Comparison of ENCODE assay signal across 26 mouse cellular contexts in genomic region chr17:27580392-27581068, GRCm38 (mm10). TPM values are rescaled to one million over a fixed set of nuclear protein-coding genes. Genes with fewer than 3 reads are reported as not detected.
DNase-seq lines count a peak whose midpoint lies in the region; ATAC-seq lines count a peak whose summit lies in the region.
"Had no signal": no experiment of that assay in that cellular context is flagged by ENCODE, and none has a peak within 500 bp of the region (broad histone marks: within the 10 kb centered on the region; RNA-seq: fewer than 3 reads in every experiment).

No protein-coding gene starts in this region.

- H3K4me2 ChIP-seq in liver, embryonic 12.5 days, result peak overlapping the region; percentile 29
- H3K4me2 ChIP-seq: embryonic facial prominence, embryonic 15.5 days; lung, embryonic 14.5 days; midbrain, embryonic 13.5 days; neural tube, embryonic 15.5 days; stomach, embryonic 15.5 days had no signal

- H3K27me3 ChIP-seq in liver, embryonic 12.5 days (replicated peaks), result no peaks in the 10 kb centered on the region
- H3K27me3 ChIP-seq: embryonic facial prominence, embryonic 15.5 days; midbrain, embryonic 13.5 days; neural tube, embryonic 15.5 days; stomach, embryonic 15.5 days had no signal

- DNase-seq in heart, adult 11 months, result peak; percentile 90
- no peak for DNase-seq in heart, postnatal 4 days
- peak; percentile 23 for DNase-seq in right cerebral cortex, postnatal 25 days
- DNase-seq in right cerebral cortex, postnatal 4 days, result no peak
- no peak for DNase-seq in adipocyte (ENCODE audit: low spot score)
- DNase-seq: adrenal gland, adult 8-10 months; embryo, embryonic 11 days; gastrocnemius, postnatal 25 days; heart, postnatal 14 days; kidney, adult 2 months; lung, embryonic 14.5 days had no signal

- H3K4me1 ChIP-seq in liver, embryonic 12.5 days, result peaks cover 61% of the 10 kb centered on the region
- H3K4me1 ChIP-seq: embryonic facial prominence, embryonic 15.5 days; forebrain, embryonic 10.5 days; midbrain, embryonic 13.5 days had no signal

- H3K4me3 ChIP-seq in liver, embryonic 12.5 days, result no peak overlapping the region
- H3K4me3 ChIP-seq: embryonic facial prominence, embryonic 15.5 days; forebrain, embryonic 10.5 days; midbrain, embryonic 13.5 days; myocyte; neural tube, embryonic 15.5 days; stomach, embryonic 15.5 days had no signal

- WGBS in liver, embryonic 12.5 days (ENCODE audit: insufficient replicate concordance), result 50% methylated on average over 20 of the region's 20 CpGs

- H3K36me3 ChIP-seq in liver, embryonic 12.5 days, result peaks cover 80% of the 10 kb centered on the region

- H3K9ac ChIP-seq in liver, embryonic 12.5 days, result no peak overlapping the region
- H3K9ac ChIP-seq: embryonic facial prominence, embryonic 15.5 days; lung, embryonic 14.5 days; midbrain, embryonic 13.5 days; neural tube, embryonic 15.5 days; stomach, embryonic 15.5 days had no signal

- H3K9me3 ChIP-seq in liver, embryonic 12.5 days (replicated peaks), result no peaks in the 10 kb centered on the region
- H3K9me3 ChIP-seq: embryonic facial prominence, embryonic 15.5 days; forebrain, embryonic 10.5 days; midbrain, embryonic 13.5 days; neural tube, embryonic 15.5 days; stomach, embryonic 15.5 days had no signal

- peak overlapping the region; percentile 9; the same call in 1 of the 2 replicates for H3K27ac ChIP-seq in liver, embryonic 12.5 days
- H3K27ac ChIP-seq: embryonic facial prominence, embryonic 15.5 days; forebrain, embryonic 10.5 days; macrophage; midbrain, embryonic 13.5 days; stomach, embryonic 15.5 days had no signal

- ATAC-seq in liver, embryonic 12.5 days, result peak; percentile 76
- no peak for ATAC-seq in megakaryocyte-erythroid progenitor cell, adult 5-6 weeks (replicated peaks; ENCODE audit: low FRiP score, low TSS enrichment, poor library complexity, severe bottlenecking)
- ATAC-seq in monocyte, adult 5-6 weeks (replicated peaks; ENCODE audit: insufficient number of reproducible peaks, low FRiP score, low TSS enrichment, poor library complexity, severe bottlenecking), result no peak
- ATAC-seq: midbrain, embryonic 13.5 days had no signal

RNA-seq across cellular contexts. Expression of gene AI413582, which starts 15.0 kb away (rescaled TPM):
- 1 to 10 TPM; 8.7 to 8.8 TPM for total RNA-seq in heart, postnatal 4 days (2021)
- 14.1 and 16.8 TPM in 2 replicates for polyA plus RNA-seq in liver, embryonic 12.5 days (2016; fragmentation: Nextera tagmentation; extraction: Ambion mirVana)
- 14.3 and 20.0 TPM in 2 replicates for total RNA-seq in megakaryocyte-erythroid progenitor cell, adult 5-6 weeks (2014; fragmentation: Nextera tagmentation)
- 7.0 and 8.7 TPM in 2 replicates for total RNA-seq in megakaryocyte-erythroid progenitor cell, adult 5-6 weeks (2017)
- total RNA-seq in monocyte, adult 5-6 weeks (2017), result 34.3 to 57.5 TPM (median 37.8 TPM) in 3 replicates

RNA-seq across cellular contexts. Expression of gene Hmga1, which starts 24.2 kb away (rescaled TPM):
- 10 to 100 TPM; 54.8 to 59.1 TPM for total RNA-seq in heart, postnatal 4 days (2021)
- 295 and 306 TPM in 2 replicates for polyA plus RNA-seq in liver, embryonic 12.5 days (2016; fragmentation: Nextera tagmentation; extraction: Ambion mirVana)
- 271 and 334 TPM in 2 replicates for total RNA-seq in megakaryocyte-erythroid progenitor cell, adult 5-6 weeks (2014; fragmentation: Nextera tagmentation)
- total RNA-seq in megakaryocyte-erythroid progenitor cell, adult 5-6 weeks (2017), result 97.8 and 182 TPM in 2 replicates
- 41.0 to 54.9 TPM (median 45.7 TPM) in 3 replicates for total RNA-seq in monocyte, adult 5-6 weeks (2017)

RNA-seq across cellular contexts. Expression of gene Nudt3, which starts 42.8 kb away (rescaled TPM):
- 100 to 1,000 TPM; 340 to 371 TPM for total RNA-seq in heart, postnatal 4 days (2021)
- polyA plus RNA-seq in liver, embryonic 12.5 days (2016; fragmentation: Nextera tagmentation; extraction: Ambion mirVana), result 51.2 and 53.9 TPM in 2 replicates
- total RNA-seq in megakaryocyte-erythroid progenitor cell, adult 5-6 weeks (2014; fragmentation: Nextera tagmentation), result 78.3 and 78.9 TPM in 2 replicates
- total RNA-seq in megakaryocyte-erythroid progenitor cell, adult 5-6 weeks (2017), result 143 and 144 TPM in 2 replicates
- 74.6 to 166 TPM (median 113 TPM) in 3 replicates for total RNA-seq in monocyte, adult 5-6 weeks (2017)

RNA-seq across cellular contexts. Expression of gene RPS10-NUDT3, which starts 54.5 kb away (rescaled TPM):
- not detected for total RNA-seq in heart, postnatal 4 days (2021)
- not detected in 2 replicates for polyA plus RNA-seq in liver, embryonic 12.5 days (2016; fragmentation: Nextera tagmentation; extraction: Ambion mirVana)
- total RNA-seq in megakaryocyte-erythroid progenitor cell, adult 5-6 weeks (2014; fragmentation: Nextera tagmentation), result not detected in 2 replicates
- total RNA-seq in megakaryocyte-erythroid progenitor cell, adult 5-6 weeks (2017), result not detected in 2 replicates
- total RNA-seq in monocyte, adult 5-6 weeks (2017), result not detected in 3 replicates
- total RNA-seq: adrenal gland, adult 8-10 months; gastrocnemius, postnatal 25 days; heart, postnatal 14 days; left cerebral cortex, adult 18-20 months; MEL had no signal
- polyA plus RNA-seq: C2C12; embryonic facial prominence, embryonic 15.5 days; forebrain, embryonic 10.5 days; kidney, adult 2 months; limb, embryonic 11.5 days; lung, embryonic 14.5 days; macrophage; midbrain, embryonic 13.5 days; myocyte; neural tube, embryonic 15.5 days; spleen, adult 2 months; stomach, embryonic 15.5 days had no signal

RNA-seq across cellular contexts. Expression of gene Rps10, which starts 55.9 kb away (rescaled TPM):
- 100 to 1,000 TPM; 857 to 917 TPM for total RNA-seq in heart, postnatal 4 days (2021)
- polyA plus RNA-seq in liver, embryonic 12.5 days (2016; fragmentation: Nextera tagmentation; extraction: Ambion mirVana), result 898 and 941 TPM in 2 replicates
- 2,733 and 3,098 TPM in 2 replicates for total RNA-seq in megakaryocyte-erythroid progenitor cell, adult 5-6 weeks (2014; fragmentation: Nextera tagmentation)
- total RNA-seq in megakaryocyte-erythroid progenitor cell, adult 5-6 weeks (2017), result 2,912 and 3,218 TPM in 2 replicates
- total RNA-seq in monocyte, adult 5-6 weeks (2017), result 1,083 to 1,310 TPM (median 1,165 TPM) in 3 replicates

Comparison
In these comparisons a context has a peak if more than half of its experiments do, and no peak if none do; other contexts are left out.
1. DNase-seq: peak in heart, adult 11 months (single experiment) and right cerebral cortex, postnatal 25 days (single experiment); none in heart, postnatal 4 days (single experiment), right cerebral cortex, postnatal 4 days (single experiment) and adipocyte (single experiment).